Mouse (Mus musculus) adrenal gland, postnatal 36 days (tissue): ENCODE measurements around the gene Kcnip4. TPM values are rescaled to one million over a fixed set of nuclear protein-coding genes. Genes with fewer than 3 reads are reported as not detected.

Experiments used
- DNase-seq, 2 experiments: peaks; one replicate each; pipeline ENCODE4 v3.0.0; 2021; ENCODE audit warnings: mixed read lengths in 1 of 2
- total RNA-seq, 2 experiments: library from RNA; stranded (reverse); gene quantifications; 2 replicates each; pipeline ENCODE4 v1.2.3; 2021

The Kcnip4 gene
- total RNA-seq, 2 experiments from 2014 or later = 2.1 to 2.2 TPM

DNA sequence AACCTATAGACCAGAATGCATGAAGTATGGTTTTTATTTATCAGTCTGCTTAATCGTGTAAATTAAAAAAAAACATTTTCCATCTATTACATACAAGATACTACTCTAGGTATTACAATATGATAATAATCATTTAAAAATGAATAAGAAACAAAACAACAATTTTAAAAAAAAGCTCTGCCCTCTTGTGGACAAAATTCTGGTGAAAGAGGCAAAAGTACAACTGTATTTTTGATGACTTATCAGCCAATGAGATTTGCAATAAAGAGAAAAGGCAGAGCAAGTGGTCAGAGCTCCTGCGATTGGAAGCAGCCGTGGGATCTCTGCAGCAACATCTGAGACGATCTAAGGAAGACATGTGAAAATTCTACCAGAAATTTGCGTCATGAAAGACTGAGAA lies 172.6 kb downstream of the Kcnip4 start:
- DNase-seq = no peak

DNA sequence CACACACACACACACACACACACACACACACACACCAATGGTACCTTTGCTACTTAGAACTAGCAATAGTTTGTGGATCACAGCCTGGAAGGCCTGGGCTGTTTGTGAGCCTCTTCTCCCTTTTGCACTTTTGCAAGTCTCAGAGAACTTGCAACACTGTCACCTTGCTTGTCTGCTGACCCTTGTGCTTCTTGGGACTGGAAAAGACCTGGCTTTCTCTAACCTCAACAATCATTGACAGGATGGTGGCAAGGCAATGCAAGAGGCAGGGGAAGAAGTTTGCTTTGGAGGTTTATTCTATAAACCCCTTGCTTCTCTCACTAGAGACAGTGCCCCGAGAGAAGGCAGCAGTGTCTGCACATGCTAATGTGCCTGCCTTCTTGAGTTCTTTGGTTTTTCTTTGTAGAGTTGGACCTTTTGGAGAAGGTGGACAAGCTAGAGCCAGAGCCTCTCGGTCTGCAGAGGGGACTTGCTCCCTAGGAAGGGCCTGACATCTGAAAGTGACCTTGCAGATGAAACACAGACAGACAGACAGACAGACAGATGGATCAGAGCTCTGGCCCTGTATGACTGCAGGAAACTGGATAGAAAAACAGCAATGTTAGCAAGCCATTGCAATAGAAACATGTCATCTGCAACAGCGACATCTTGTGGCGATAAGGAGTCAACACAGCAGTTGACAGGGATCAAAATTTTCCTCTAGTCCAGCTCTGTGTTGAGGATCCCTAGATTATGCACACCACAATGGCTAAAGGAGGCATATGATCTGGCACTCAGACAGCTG lies 174.4 kb downstream of the Kcnip4 start:
- peak; percentile 24 to 42 for DNase-seq

DNA sequence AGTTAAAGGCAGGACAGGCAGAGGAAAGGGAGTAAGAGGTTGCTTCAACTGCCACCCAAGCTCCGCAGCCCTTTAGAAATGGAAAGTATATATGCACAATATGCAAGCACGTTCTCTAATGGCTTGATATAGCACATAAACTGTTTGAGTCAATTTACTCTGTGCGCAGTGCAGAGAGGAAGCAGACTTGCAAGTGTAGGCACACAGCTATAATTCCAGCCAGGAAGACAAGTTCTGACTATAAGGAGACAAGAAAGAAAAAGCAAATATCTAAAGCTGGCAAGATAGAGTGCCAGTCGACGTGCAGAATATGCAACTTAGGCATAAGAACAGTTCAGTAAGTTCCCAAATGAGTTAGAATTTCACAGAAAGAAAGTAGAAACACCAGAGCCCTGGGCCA lies 175.2 kb downstream of the Kcnip4 start:
- DNase-seq = no peak

DNA sequence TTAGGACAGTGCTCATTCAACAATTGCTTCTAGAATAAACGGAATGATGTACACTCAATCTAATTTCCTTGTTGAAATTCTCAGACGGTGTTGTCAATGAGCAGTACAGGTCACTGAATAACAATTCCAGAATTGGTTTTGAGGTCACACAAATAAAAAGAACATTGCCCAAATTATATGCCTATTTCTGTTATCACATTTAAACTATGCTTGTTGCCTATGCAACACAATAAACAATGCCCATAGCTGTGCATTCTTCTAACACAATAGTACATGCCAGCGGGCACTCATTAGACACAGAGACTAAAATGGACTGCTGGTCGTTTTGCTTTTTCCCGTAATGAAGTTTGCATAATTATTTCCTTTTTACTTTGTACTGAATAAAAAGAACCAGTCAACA lies 176.2 kb downstream of the Kcnip4 start:
- DNase-seq = no peak

DNA sequence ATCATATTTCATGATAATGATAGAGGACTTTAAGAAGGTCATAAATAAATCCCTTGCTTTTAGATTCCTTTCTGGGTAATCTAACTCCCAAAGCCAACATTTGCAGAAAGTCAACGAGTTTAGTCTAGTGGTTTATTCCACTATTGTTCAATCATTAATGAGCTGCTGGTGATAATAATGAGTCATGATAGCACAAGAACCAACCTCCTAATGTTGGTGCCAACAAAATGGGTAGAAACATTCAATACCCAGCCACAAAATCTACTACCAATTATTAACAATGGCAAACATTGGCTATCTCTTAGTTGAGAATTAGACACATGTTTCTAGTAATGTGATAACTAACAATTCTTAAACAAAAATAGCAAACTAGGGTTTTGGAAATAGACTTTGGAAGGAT lies 180.1 kb downstream of the Kcnip4 start:
- no peak for DNase-seq

DNA sequence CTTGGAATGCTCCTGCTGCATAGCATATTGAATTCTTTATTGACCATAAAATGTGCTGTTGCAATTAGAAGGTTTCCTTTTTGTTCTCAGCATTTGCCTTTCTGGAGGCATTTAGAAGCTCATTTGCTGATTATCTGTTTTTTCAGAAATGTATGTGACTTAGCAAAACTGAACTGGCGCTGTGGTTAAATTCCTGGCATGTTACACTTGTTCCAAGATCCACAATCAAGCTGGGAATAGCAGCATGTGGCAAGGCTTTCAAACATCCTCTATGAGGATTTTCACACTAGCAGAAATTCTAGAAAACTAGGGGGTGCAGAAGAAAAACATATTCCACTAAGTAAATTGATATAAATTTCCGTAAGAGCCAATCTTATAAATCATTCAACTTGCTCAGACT lies 187.5 kb downstream of the Kcnip4 start:
- DNase-seq = no peak

DNA sequence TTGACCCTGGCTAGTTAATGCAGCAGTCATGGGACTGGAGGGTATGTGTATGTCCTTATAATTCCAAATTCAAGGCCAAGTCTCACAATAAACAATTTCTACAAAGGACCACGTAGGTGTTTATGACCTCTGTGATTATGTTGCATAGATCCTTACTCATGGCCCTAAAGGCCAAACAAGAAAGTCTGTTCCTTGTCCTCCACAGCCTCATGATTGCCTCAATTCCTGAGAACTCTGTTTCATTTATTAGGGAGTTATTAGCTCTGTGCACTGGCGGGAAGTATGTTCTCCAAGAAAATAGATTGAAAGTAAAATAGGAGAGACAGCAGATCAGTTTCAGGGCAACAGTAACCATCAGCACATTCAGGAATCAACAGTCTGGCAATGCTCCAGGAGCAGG lies 191.6 kb downstream of the Kcnip4 start:
- DNase-seq = no peak

DNA sequence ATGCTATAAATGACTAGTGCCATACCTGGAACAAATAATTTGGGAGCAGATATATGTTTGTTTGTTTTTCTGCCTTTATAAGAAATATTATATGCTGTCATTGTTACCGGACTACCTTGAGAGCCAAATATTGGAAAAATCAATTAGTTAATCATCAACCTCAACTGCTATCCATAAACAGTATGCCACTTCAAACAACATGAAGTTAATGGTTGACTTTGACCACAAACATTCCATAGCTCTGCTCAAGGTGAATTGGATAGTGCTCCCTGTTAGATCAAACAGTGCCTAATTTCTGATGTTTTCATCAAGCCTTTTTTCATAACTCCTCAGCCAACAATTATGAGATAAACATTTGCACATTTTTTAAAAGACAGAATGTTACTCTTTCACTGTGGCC lies 195.7 kb downstream of the Kcnip4 start:
- no peak for DNase-seq

DNA sequence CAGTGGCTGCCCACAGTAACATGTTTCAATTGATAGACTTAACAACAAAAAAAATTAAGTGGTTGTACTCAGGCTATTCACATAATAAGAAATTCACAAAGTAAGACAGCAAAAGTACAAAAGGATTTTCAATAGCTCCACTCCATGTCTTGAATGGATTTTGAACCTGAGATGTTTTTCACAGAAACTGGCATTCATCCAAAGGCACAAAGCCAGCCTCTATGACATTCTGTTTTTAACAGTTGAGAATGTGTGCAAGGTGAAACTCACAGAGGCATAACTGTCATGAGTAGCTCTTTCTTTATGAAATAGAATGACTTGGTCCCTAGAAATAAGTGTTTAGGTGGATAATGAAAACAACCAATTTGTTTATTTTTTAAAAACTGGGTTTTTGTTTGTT lies 206.0 kb downstream of the Kcnip4 start:
- no peak for DNase-seq

DNA sequence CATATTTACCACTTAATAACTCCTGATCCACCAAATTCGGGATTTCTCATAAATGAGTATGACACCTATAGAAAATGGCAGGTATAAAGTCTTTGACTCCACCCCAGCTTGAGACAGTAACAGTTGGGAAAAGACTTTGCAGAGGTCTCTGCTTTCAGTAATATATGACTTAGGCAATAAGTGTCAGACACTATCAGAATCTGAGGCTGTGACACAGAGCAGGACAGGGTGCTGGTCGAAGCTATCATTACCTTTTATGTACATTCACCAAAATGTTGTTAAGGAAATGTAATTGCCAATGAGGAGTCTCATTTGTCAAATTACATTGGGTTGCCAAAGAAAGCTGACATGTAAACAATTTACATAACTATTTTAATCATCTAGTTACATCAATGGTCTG lies 206.8 kb downstream of the Kcnip4 start:
- no peak for DNase-seq

DNA sequence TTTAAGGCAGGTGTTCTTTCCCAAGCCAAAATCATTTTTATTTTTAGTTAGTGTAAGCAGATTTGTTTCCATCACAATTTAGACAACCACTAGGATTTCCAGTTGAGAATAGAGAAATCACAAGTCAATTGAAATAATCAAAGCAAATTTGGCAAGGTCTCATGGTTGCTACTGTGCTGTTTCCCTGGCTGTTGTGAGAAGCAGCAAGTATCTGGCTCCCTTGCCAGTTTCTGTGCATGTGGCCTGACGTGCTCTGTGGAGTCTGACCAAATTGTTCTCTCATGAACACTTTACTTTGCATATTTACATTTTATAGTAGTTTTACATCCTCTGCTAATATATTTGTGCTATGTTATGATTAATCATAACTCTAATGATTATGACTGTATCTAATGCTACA lies 217.9 kb downstream of the Kcnip4 start:
- no peak for DNase-seq

DNA sequence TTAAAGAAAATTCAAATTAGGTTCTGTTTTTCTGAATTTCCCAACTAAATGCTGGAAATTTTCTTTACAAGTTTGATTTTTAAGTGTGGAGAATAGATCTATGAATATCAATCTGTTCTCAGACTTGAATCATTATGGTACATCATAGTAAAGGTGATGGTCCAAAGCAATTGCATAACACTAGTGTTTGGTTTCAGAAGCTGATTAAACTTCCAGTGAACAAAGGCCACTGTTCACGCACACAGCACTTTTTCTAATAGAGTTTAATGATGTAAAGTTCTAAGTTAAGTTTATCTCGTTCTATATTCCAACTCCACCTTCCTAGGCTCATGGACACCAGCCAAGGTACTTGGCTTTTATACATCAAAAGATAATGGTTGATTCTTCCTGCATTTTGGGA lies 219.4 kb downstream of the Kcnip4 start:
- DNase-seq = no peak

DNA sequence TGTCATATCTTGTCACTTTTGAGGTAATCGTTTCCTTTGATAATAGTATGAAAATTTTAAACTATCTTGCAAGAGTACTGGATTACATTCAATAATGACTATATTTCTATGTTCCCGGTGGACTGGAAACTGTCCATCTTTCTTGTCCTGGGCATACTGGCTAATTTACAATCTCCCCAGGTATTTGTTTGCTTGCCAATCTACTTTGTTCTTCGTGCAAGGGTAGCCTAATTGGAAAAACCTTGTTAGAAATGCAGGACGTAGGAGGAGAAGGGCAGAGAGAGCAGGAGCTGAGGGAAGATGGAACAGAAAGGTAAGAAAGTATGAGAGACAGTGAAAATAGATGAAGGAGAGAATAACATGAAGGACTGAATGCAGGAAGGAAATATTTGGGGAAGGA lies 226.1 kb downstream of the Kcnip4 start:
- DNase-seq = no peak

DNA sequence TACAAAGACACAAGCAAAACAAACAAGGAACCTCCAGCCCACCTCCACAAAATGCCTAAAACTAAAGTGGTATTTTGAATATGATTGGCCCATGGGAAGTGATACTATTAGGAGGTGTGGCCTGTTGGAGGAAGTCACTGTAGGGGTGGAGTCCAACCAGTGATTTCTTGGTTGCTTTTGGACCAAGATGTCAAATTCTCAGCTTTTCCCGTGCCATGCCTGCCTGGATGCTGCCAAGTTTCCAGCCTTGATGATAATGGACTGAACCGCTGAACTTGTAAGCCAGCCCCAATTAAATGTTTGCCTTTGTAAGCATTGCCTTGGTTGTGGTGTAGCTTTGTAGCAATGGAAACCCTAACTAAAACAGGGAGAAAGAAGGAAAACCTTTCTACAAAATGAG lies 232.3 kb downstream of the Kcnip4 start:
- DNase-seq = no peak

DNA sequence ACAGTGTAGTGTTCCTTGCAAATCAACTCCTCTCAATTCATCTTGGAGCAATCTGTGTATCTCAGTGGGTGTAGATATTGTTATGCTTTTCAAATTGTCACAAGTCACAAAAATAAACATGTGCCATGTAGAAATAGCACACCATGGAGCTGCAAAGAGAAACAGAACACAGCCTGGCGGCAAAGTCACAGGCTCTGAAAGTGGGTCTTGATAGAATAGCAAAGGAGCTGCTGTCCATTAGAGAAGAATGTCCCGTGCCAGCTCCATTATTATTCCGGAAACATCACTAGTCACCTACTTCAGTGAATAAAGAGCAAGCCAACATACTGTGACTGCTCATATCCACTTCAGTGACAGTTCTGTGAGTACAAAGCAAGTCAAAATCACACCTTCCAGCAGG lies 232.9 kb downstream of the Kcnip4 start:
- DNase-seq = no peak

DNA sequence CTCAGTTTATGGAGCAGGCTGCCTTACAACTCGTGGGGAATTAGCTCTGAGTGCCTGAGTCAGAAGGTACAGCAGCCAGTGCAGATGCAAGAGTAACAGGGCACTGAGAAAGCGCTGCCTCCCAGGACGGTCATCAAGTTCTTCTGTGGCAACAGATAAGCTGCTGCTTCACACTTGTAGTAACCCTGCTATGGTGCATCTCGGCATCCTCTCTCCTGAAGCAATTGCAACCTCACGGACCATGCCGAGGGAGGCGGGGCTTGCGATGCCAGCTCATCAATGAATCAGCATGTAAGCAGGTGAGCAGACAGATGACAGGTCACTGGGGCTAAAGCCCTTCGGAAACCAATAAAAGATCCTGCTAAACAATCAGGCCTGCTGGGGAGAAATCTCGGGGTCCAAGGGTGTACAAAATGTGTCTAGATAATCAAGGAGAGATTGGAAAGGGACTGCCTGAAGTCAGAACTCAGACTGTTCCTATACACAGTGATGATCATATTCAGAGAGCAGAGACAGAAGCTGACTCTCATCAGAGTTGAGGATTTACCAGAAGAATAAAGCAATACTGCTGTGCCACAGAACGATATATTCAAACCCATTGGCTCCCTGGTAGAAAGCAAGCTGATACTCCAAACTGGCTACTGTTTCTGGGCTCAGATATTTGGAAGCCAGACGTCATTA lies 239.1 kb downstream of the Kcnip4 start:
- DNase-seq = peak in 1 of 2 experiments; percentile 0

DNA sequence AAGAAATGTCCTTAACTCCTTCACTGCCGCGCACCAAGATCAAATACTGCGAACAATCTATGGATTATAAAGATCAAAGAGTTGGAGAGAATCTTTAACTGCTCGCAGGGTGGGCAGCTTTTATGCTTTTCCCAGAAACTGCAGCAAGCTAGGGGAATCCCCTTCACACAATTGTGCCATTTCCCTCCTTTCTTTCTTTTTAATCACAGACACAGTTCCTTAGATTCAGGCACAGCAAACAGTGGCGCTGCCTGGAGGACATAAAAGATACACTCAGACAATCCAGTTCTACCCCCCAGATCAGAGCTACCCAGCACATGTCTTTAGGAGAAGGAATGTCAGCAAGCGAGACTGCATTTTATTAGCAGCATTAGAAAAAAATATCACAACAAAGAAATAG lies 239.9 kb downstream of the Kcnip4 start:
- DNase-seq = no peak

DNA sequence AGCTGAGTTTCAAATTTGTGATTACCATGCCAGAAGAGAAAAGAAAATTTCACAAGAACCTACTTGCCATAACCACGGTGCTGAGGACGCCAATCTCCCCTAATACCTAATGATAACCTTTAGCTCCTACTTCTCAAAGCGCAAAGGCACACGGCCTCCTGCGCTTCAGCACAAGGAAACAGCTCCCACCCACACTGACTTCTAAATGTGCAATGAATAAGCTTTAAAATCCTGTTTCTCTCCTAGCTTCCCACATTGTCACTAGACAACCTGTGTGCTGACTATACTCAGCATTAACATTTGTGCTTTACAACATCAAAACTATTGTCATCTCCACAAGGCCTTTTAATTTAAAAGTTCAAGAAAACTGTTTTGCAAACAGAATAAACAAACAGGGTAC lies 241.3 kb downstream of the Kcnip4 start:
- no peak for DNase-seq

DNA sequence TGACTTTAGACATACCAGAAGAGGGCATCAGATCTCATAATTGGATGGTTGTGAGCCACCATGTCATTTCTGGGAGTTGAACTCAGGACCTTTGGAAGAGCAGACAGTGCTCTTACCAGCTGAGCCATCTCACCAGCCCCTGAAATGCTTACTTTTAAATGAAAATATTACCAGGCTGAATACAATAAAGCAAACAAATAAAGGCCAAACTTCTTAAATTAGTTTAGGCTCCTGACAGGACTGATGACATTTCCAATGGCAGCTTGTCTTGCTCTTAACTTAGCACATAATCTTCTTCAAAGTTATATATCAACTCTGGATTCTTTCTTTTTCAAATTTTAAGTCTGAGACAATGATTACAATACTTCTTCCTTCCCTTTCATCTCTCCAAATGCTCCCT lies 252.8 kb downstream of the Kcnip4 start:
- DNase-seq = no peak

DNA sequence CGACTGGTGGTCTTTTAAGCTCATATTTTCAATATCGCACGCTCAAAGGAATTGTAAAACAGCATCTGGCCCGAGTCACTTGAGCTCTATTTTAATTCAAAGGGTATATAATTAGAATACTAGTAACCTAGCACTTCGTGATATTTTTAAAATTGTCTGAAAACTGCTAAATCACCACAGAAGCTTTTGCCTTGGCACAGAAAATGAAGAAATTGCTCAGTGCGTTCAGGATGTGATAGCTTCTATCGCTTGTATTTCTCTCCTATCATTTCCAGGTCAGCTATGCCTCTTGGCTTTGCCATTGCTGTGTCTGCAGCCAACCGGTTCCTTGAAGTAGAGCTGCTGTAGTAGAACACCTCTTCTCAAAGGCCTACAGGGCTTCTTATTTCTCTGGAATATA lies 255.9 kb downstream of the Kcnip4 start:
- no peak for DNase-seq

DNA sequence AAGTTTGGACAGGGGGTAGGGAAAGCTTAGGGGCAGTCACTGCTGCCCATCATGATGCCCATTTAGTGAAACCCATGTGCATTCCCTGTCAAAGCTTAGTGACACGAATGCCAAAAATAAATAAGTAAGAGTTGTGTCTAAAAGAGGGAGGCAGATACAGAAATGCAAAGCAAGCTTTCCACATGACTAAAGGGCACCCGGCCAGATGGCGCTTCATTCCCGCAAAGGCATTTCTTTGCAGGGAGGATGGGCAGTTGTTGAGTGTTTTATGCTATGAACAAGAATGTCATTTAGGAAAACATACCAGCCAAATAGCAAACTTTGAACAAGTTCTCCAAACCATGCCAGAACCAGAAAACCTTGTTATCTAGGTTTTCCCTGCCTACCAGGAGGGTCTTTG lies 265.4 kb downstream of the Kcnip4 start:
- DNase-seq = no peak

DNA sequence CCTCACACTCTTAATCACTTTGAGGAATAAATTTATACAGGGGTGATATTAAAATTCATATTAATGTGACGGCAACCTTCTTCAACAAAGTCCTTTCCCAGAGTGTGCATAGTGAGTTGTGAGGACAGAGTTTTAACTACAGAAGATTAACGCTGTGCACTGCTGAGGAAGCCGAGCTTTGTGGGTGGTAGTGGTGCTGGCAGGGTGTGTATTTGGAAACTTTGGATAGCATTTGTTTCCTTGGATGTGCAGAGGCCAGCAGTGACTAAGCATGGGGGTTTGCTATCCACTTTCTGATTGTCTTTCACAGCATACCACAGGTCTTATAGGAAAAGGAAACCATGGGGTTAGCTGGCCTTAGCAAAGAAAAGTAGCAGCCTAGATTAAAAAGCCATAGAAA lies 267.9 kb downstream of the Kcnip4 start:
- no peak for DNase-seq

DNA sequence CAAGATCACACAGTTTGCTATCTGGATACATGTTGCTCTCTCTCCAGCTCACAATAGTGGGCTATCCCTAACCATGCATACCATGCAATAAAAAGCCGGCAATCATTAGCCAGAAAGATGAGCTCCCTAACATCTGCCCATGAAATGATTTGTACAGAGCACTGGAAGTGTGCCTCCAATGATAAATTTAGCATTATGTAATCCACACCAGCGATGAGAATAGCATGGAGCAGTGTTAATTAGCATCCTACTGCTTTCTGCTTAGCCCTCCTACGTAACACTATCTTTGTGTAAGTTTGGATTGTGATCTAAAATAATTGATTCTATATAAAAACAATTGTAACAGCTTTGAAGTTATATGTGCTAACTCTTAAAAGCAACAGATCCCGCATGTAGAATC lies 268.7 kb downstream of the Kcnip4 start:
- DNase-seq = no peak

DNA sequence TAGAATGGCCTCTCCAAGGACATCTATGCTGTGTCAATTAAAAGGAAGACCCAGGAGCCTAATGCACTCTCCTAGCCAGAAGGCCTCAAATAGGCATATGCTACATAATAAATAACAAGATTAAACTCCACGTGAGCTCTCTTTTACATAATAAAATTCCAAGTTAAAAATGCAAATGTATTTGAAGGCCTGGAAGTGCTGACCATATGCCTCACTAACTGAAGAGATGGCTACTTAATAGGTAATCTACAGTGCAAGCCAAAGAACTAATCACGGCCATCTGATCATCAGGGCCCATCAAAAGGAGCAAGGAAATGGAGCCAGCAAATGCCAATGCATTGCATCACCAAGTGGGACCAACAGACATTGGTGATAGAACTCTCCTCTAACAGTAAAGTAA lies 277.6 kb downstream of the Kcnip4 start:
- DNase-seq = no peak
